Mouse (Mus musculus): ENCODE data around the gene Eno2.

Eno2 gene

DNA sequence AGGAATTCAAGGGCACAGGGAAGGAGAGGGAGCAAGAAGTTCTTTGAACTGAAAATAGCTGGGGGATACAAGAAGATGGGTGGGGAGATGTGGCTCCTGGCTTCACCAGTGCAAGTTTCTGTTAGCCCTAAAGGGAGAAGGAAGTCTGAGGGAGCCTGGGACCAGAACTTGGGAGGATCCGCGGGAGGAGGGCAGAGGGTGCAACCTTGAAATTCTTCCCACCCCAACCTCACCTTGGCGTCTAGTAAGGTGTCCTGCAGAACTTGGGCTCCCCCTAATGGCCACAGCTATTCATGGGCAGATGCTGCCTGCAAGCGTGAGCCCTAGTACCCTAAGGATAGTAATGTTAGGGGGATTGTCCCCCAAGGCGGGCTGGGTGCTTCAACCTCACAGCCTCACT lies 10.2 kb downstream of the Eno2 start:
- DNase-seq: peak; percentile 93

GRCm38 (mm10) chr6:124758849-124759232 lies 10.6 kb downstream of the Eno2 start:
- DNase-seq: no peak

- DNase-seq: peak; percentile 73
Observed at GRCm38 (mm10) chr6:124757909-124758848, 11.3 kb downstream of the Eno2 start.

- DNase-seq: no peak
Observed at GRCm38 (mm10) chr6:124757351-124757880, 12.1 kb downstream of the Eno2 start.

- DNase-seq: peak; percentile 93
Observed at GRCm38 (mm10) chr6:124756652-124757350, 12.7 kb downstream of the Eno2 start.

GRCm38 (mm10) chr6:124755831-124756595 lies 13.5 kb downstream of the Eno2 start, which contains the start of the genes Gm45234 and Atn1:
TSS of gene Gm45234 (minus strand) at chr6:124756021.
TSS of gene Atn1 (minus strand) at chr6:124756524.
- DNase-seq: peak; percentile 87

GRCm38 (mm10) chr6:124755306-124755705 lies 14.2 kb downstream of the Eno2 start:
- no peak for DNase-seq

GRCm38 (mm10) chr6:124753861-124754260 lies 15.6 kb downstream of the Eno2 start:
- no peak for DNase-seq

DNA sequence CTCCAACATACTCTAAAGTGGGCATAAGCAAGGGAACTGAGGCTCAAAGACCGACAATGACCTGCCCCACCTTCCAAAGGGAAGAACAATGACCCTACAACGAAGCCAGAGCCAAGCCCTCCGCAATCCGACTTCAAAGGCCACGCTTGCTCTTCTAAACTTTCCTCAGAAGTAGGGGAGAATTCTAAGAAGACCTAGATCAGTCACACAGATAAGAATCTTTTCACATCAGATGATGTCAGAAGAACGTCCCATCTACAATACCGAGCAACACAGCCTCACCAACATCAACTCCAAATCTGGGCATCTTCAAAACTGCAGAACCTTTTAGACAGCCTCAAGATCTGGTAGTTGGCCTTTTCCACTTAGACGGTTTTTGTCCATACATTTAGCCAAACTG lies 19.1 kb downstream of the Eno2 start:
- DNase-seq: no peak

GRCm38 (mm10) chr6:124746654-124747632 lies 22.5 kb downstream of the Eno2 start:
- DNase-seq: no peak

DNA sequence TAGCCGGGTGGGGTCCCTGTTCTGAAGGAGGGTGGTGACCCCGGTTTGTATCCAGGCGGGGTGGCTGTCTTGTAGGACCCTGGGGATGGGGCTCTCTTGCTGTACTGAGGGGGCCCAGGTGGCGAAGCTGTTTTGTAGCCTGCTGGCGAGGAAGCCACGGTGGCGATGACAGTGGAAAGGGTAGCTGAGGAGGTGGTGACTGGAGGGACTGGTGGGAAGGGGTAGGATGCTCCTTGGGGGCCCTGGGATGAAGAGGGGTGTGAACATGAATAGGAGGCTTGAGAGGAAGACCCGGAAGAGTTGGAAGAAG lies 23.2 kb downstream of the Eno2 start:
- no peak for DNase-seq

GRCm38 (mm10) chr6:124745490-124746295 lies 23.8 kb downstream of the Eno2 start:
- peak; percentile 95 for DNase-seq

DNA sequence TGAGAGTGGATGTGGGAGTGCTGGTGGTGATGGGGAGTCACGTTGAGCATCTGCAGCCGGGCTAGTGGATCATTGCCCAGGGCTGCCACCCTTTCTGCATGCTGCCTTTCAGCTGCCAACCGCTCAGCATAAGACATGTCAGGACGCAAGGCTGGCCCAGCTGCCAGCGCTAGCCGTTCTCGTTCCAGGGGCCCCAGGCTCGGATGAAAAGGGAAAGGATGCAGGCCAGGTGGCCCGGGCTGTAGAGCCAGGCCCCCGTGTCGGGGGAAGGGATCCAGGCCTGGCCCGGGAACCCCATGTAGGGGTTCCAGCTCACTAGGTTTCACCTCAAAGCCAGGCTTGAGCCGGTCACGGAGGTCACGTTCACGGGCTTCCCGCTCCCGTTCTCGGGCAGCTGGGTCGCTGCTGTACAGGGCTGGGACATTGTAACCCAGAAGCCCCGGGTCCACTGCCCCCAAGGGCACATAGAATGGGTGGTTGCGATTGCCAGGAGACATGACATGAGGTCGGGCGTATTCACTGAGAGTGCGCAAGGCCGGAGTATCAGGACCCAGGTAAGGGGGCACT lies 24.6 kb downstream of the Eno2 start:
- DNase-seq: peak; percentile 56

GRCm38 (mm10) chr6:124743647-124744046 lies 25.8 kb downstream of the Eno2 start:
- DNase-seq: no peak

DNA sequence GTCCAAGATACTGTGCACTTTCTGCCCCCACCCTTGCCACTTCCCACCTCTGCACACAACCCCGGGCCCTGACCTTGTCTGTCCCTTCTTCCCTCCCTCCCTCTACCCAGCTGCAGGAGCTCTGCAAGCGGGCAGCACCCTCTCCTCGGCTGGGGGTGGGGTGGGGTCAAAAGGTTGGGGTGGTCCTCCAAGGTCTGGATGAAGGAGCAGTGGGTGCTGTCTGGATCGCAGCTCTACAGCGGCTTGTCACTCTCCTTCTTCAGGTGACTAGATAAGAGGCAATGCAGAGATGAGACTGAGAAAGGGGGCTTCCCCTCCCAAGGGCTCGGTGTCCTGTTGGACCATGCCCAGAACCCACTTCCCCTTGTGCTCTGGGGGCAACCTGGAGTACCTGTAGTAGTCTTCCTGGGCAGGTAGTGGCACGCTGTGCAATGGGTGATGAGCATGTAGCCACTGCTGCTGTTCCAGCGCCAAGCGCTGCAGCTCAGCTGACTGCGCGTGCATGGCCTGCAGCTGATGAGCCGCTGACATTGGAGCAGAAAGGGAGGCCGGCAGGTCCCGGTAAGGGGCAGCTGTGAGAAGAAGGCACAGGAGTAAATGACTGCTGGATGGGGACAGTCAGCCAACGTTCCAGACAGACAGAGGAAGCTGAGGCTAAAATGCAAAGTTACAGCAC lies 26.5 kb downstream of the Eno2 start:
- DNase-seq: peak; percentile 43

- DNase-seq: no peak
Observed at GRCm38 (mm10) chr6:124741842-124742241, 27.6 kb downstream of the Eno2 start.

GRCm38 (mm10) chr6:124740888-124741761 lies 28.3 kb downstream of the Eno2 start, which contains the start of gene Grcc10:
TSS of gene Grcc10 (minus strand) at chr6:124741374.
- DNase-seq: peak; percentile 92

DNA sequence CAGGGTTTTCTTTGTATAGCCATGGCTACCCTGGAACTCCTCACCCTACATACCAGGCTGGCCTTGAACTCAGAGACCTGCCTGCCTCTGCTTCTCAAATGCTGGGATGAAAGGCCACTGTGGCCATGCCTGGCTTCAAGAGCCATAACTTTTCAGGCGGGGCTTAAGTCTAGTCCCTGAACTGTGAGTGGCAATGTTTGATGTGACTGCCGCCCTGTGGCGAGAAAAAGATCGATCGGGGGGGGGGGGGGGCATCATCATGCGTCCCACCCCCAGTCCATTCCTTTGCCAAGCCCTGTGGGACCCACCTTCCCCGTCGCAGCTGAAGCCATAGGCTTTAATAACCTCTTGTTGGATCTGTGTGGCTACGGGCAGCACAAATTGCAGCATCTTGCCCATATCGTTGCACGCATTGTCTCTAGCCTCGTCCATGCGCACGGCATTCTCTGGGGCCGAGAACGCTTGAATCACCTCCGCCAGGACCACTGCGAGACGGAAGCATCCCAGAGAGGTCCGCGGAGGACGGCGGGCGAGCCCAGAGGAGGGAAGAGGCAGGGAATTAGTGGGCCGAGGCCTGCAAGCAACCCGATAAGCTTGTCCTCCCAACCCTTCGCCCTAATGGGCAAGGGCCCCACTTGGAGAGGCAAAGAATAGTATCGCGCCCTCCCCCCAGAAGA lies 29.1 kb downstream of the Eno2 start:
- DNase-seq: peak; percentile 70

Measured in kidney, postnatal 10 days (tissue).